19 mouse cellular contexts compared by ENCODE assay signal in the genomic region with DNA sequence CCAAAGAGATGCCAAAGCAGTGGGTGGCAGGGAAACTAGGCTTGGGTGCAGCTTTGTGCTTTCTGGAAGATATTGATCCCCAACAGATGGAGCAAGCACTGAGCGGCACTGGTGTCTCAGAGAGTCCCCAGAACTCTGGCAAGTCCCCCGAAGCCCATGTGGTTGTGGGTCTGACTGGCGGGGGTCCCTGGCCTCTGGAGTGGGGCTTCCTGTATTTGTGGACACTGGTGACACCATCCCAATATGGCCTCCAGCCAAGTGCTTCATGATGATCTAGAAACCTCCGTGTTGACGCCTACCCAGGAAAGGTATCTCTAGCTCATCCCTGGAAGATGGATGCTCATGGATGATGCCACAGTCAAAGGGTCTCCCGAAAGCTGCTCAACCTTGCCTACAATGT.
DNase-seq lines count a peak whose midpoint lies in the region; ATAC-seq lines count a peak whose summit lies in the region.
"Had no signal": no experiment of that assay in that cellular context is flagged by ENCODE, and none has a peak within 500 bp of the region (broad histone marks: within the 10 kb centered on the region; RNA-seq: fewer than 3 reads in every experiment).

No protein-coding gene starts in this region.

- no peak overlapping the region for H3K9ac ChIP-seq in forebrain, embryonic 14.5 days (ENCODE audit: low read length)
- no peak overlapping the region for H3K9ac ChIP-seq in forebrain, embryonic 12.5 days
- H3K9ac ChIP-seq in intestine, embryonic 15.5 days: no peak overlapping the region
- H3K9ac ChIP-seq: heart, embryonic 15.5 days; hindbrain, embryonic 14.5 days had no signal

- WGBS in forebrain, embryonic 14.5 days: 88% methylated on average over 6 of the region's 6 CpGs
- 94% methylated on average over 6 of the region's 6 CpGs for WGBS in forebrain, embryonic 12.5 days
- 90% methylated on average over 6 of the region's 6 CpGs for WGBS in intestine, embryonic 15.5 days

- H3K36me3 ChIP-seq in forebrain, embryonic 14.5 days (ENCODE audit: control insufficient read depth, insufficient read depth, low read length): no peaks in the 10 kb centered on the region
- no peaks in the 10 kb centered on the region for H3K36me3 ChIP-seq in forebrain, embryonic 12.5 days (replicated peaks)
- no peaks in the 10 kb centered on the region for H3K36me3 ChIP-seq in intestine, embryonic 15.5 days
- H3K36me3 ChIP-seq: embryonic facial prominence, embryonic 10.5 days; heart, embryonic 15.5 days had no signal

- no peak overlapping the region for H3K4me2 ChIP-seq in forebrain, embryonic 14.5 days (ENCODE audit: low read length)
- no peak overlapping the region for H3K4me2 ChIP-seq in forebrain, embryonic 12.5 days
- H3K4me2 ChIP-seq in intestine, embryonic 15.5 days (replicated peaks): no peak overlapping the region
- H3K4me2 ChIP-seq: heart, embryonic 11.5 days; heart, embryonic 15.5 days had no signal

- peak overlapping the region; percentile 33; the same call in 1 of the 2 replicates for H3K27ac ChIP-seq in forebrain, embryonic 14.5 days (ENCODE audit: low read depth, low read length)
- no peak overlapping the region for H3K27ac ChIP-seq in forebrain, embryonic 12.5 days
- no peak overlapping the region for H3K27ac ChIP-seq in intestine, embryonic 15.5 days
- H3K27ac ChIP-seq: embryonic facial prominence, embryonic 10.5 days; heart, adult 2 months; heart, embryonic 15.5 days had no signal

- H3K4me3 ChIP-seq in forebrain, embryonic 14.5 days (ENCODE audit: low read depth, low read length): no peak overlapping the region
- H3K4me3 ChIP-seq in forebrain, embryonic 12.5 days (replicated peaks): no peak overlapping the region
- no peak overlapping the region for H3K4me3 ChIP-seq in intestine, embryonic 15.5 days (replicated peaks)
- H3K4me3 ChIP-seq: embryonic facial prominence, embryonic 10.5 days; heart, adult 2 months; heart, embryonic 15.5 days had no signal

- no peak for ATAC-seq in forebrain, embryonic 14.5 days
- ATAC-seq in forebrain, embryonic 12.5 days (ENCODE audit: low FRiP score): no peak
- ATAC-seq in intestine, embryonic 15.5 days: no peak
- ATAC-seq: activated CD4-positive, CD25-positive, alpha-beta regulatory T cell, adult 4 months; Patski had no signal

- no peaks in the 10 kb centered on the region for H3K27me3 ChIP-seq in forebrain, embryonic 14.5 days (replicated peaks; ENCODE audit: control insufficient read depth, insufficient read depth, low read length)
- H3K27me3 ChIP-seq in forebrain, embryonic 12.5 days: peaks cover 53% of the 10 kb centered on the region
- H3K27me3 ChIP-seq in intestine, embryonic 15.5 days (replicated peaks): peaks cover 22% of the 10 kb centered on the region
- H3K27me3 ChIP-seq: Patski had no signal

- DNase-seq in forebrain, embryonic 14.5 days (ENCODE audit: low spot score): no peak
- peak; percentile 18 to 28 for DNase-seq in layer of hippocampus, adult 8-10 months (ENCODE audit: low spot score in 2 of 2)
- no peak for DNase-seq in layer of hippocampus, adult 9-10 months (ENCODE audit: low spot score)
- DNase-seq in right cerebral cortex, postnatal 10 days (ENCODE audit: low spot score in 2 of 2): peak; percentile 55 to 61
- DNase-seq in right cerebral cortex, postnatal 25 days: no peak
- DNase-seq: adrenal gland, postnatal 14 days; cerebellum, adult 11-12 months; cerebellum, adult 9-10 months; gastrocnemius, postnatal 14 days; heart, adult 2 months; heart, postnatal 14 days had no signal

- no peaks in the 10 kb centered on the region for H3K9me3 ChIP-seq in forebrain, embryonic 14.5 days (replicated peaks; ENCODE audit: control insufficient read depth, low read length)
- H3K9me3 ChIP-seq in forebrain, embryonic 12.5 days: no peaks in the 10 kb centered on the region
- H3K9me3 ChIP-seq in intestine, embryonic 15.5 days: no peaks in the 10 kb centered on the region
- H3K9me3 ChIP-seq: embryonic facial prominence, embryonic 10.5 days; heart, embryonic 15.5 days had no signal

- peaks cover 10% of the 10 kb centered on the region; the same call in 1 of the 2 replicates for H3K4me1 ChIP-seq in forebrain, embryonic 14.5 days (ENCODE audit: control insufficient read depth, insufficient read depth, low read length)
- peaks cover 15% of the 10 kb centered on the region for H3K4me1 ChIP-seq in forebrain, embryonic 12.5 days
- no peaks in the 10 kb centered on the region for H3K4me1 ChIP-seq in intestine, embryonic 15.5 days (replicated peaks)

Comparison
In these comparisons a context has a peak if more than half of its experiments do, and no peak if none do; other contexts are left out.
1. DNase-seq: peak in layer of hippocampus, adult 8-10 months (2 of 2) and right cerebral cortex, postnatal 10 days (2 of 2); none in forebrain, embryonic 14.5 days (single experiment), layer of hippocampus, adult 9-10 months (single experiment) and right cerebral cortex, postnatal 25 days (single experiment).